Mouse (Mus musculus) heart, embryonic 14.5 days (tissue): ENCODE results near the gene Gm17174. TPM values are rescaled to one million over a fixed set of nuclear protein-coding genes. Genes with fewer than 3 reads are reported as not detected.
"Not testable (repeated sequence)": the region's sequence is repeated elsewhere in the genome, so short reads cannot be mapped to it uniquely, and the experiment has no call there.

Experiments
- ATAC-seq: fragments of 200-750 bp; cut with Nextera tagmentation; 2 replicates; pipeline ENCODE4 v1.8.0; 2017; ENCODE audit warnings: low read depth, moderate TSS enrichment; ENCODE audit not compliant: insufficient number of reproducible peaks, insufficient read depth, low FRiP score
- H3K27ac ChIP-seq, 2 experiments: fragments of 200-500 bp in 1 of 2; fragments of 300-500 bp in 1 of 2; sonication (generic) in 1 of 2; replicated peaks in 1 of 2; 2 replicates each; pipeline ENCODE4 v1.5.1; 2012 to 2014; ENCODE audit warnings: low read depth in 2 of 2, low read length in 2 of 2, control low read depth in 1 of 2, mild to moderate bottlenecking in 1 of 2, mixed read lengths in 1 of 2; ENCODE audit not compliant: control insufficient read depth in 1 of 2, insufficient read depth in 1 of 2
- H3K27me3 ChIP-seq: fragments of 300-500 bp; sonication (generic); 2 replicates; pipeline ENCODE4 v1.6.1; 2014; ENCODE audit warnings: mild to moderate bottlenecking, low read length, control low read depth; ENCODE audit not compliant: control insufficient read depth, insufficient read depth
- H3K36me3 ChIP-seq: fragments of 300-500 bp; sonication (generic); 2 replicates; pipeline ENCODE4 v1.6.1; 2014; ENCODE audit warnings: mild to moderate bottlenecking, control low read depth, low read length, mixed read lengths; ENCODE audit not compliant: control insufficient read depth, insufficient read depth
- H3K4me1 ChIP-seq, 2 experiments: fragments of 200-500 bp in 1 of 2; fragments of 300-500 bp in 1 of 2; sonication (generic) in 1 of 2; 2 replicates each; pipeline ENCODE4 v1.6.1; 2012 to 2014; ENCODE audit warnings: low read length in 2 of 2, control low read depth in 1 of 2, mixed read lengths in 1 of 2; ENCODE audit not compliant: control insufficient read depth in 2 of 2, insufficient read depth in 2 of 2
- H3K4me2 ChIP-seq: fragments of 300-500 bp; sonication (generic); 2 replicates; pipeline ENCODE4 v1.6.1; 2014; ENCODE audit warnings: mild to moderate bottlenecking, low read length
- H3K4me3 ChIP-seq, 2 experiments: fragments of 200-500 bp in 1 of 2; fragments of 300-500 bp in 1 of 2; sonication (generic) in 1 of 2; 2 replicates each; pipeline ENCODE4 v1.5.1; 2012 to 2014; ENCODE audit warnings: low read length in 2 of 2, mild to moderate bottlenecking in 2 of 2, control low read depth in 1 of 2, low read depth in 1 of 2, moderate library complexity in 1 of 2; ENCODE audit not compliant: control insufficient read depth in 1 of 2, insufficient read depth in 1 of 2
- H3K9ac ChIP-seq: fragments of 300-500 bp; sonication (generic); 2 replicates; pipeline ENCODE4 v1.6.1; 2014; ENCODE audit warnings: mild to moderate bottlenecking, low read length
- H3K9me3 ChIP-seq: fragments of 300-500 bp; sonication (generic); 2 replicates; pipeline ENCODE4 v1.6.1; 2016; ENCODE audit warnings: low read length, control low read depth; ENCODE audit not compliant: control insufficient read depth
- WGBS: fragments of 180-500 bp; shearing (Covaris S2); extraction: QIAGEN DNeasy Blood & Tissue Kit; methylation state at CpG from one replicate; pipeline ENCODE4 v1.1.7; 2014; 5-methylcytosine and 5-hydroxymethylcytosine counted together
- polyA plus RNA-seq: library from polyadenylated mRNA; unstranded; fragments of >200 nt; fragmentation: Nextera tagmentation; extraction: Ambion mirVana; gene quantifications from 2 replicates; pipeline ENCODE4 v1.2.1, GENCODE M21; 2014

Gene Gm17174
- polyA plus RNA-seq = not detected in 2 replicates

- ATAC-seq, H3K9me3 ChIP-seq, H3K9ac ChIP-seq, H3K4me2 ChIP-seq, H3K4me1 ChIP-seq, H3K36me3 ChIP-seq, H3K27me3 ChIP-seq, H3K27ac ChIP-seq, H3K4me3 ChIP-seq: not testable (repeated sequence)
- 86% methylated on average over 4 of the region's 4 CpGs for WGBS
Measured at GRCm38 (mm10) chr14:51592039-51592438, at the start of gene Gm17174. Gene Gm17174 (minus strand): TSS chr14:51592139.

DNA sequence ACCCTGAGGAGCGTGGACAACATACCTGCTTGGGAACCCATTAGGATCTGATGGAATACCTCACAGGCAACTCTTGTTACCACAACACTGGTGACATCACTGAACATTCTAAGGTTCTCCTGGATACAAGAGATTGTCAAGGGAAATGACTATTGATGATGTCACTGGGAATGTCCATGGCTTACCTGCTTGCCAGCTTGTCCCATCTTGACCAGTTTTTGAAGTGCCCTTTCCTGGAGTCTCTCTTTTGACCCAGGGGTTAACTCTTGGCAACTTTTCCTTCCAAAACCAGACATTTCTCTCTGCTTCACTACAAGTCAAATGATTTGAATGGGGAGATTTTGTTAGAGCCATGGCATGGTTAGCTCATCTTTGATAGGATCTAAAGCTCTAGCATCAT lies 43.6 kb upstream of the Gm17174 start, which contains the start of gene Gm4181:
Gene Gm4181 (minus strand): TSS at position 101 of the 400 bp plus-strand sequence.
- H3K27ac ChIP-seq, H3K36me3 ChIP-seq, H3K4me2 ChIP-seq, ATAC-seq, H3K4me1 ChIP-seq, H3K9ac ChIP-seq, H3K9me3 ChIP-seq, H3K27me3 ChIP-seq, H3K4me3 ChIP-seq: not testable (repeated sequence)
- WGBS = 82% methylated on average over 1 of the region's 1 CpGs

- H3K27me3 ChIP-seq, H3K36me3 ChIP-seq, H3K9me3 ChIP-seq, H3K4me1 ChIP-seq, H3K27ac ChIP-seq, H3K4me2 ChIP-seq, H3K4me3 ChIP-seq, ATAC-seq, H3K9ac ChIP-seq: not testable (repeated sequence)
- WGBS = 90% methylated on average over 1 of the region's 1 CpGs
Measured at GRCm38 (mm10) chr14:51632426-51632825, 40.5 kb upstream of the Gm17174 start.

- Histone ChIP-seq H3K27me3 (no peaks in the 10 kb centered on the region), H3K4me1 (no peaks in the 10 kb centered on the region), H3K4me2 (no peak within 1 kb of the TSS), H3K4me3 (no peak within 1 kb of the TSS), H3K27ac (no peak within 1 kb of the TSS), H3K36me3 (no peaks in the 10 kb centered on the region), H3K9me3 (no peaks in the 10 kb centered on the region), H3K9ac (no peak within 1 kb of the TSS)
- 69% methylated on average over 1 of the region's 1 CpGs for WGBS
- ATAC-seq = no peak
Measured at GRCm38 (mm10) chr14:51611210-51611609, 19.3 kb upstream of the Gm17174 start, which contains the start of gene Gm17078. Gene Gm17078 (minus strand): TSS chr14:51611310.

DNA sequence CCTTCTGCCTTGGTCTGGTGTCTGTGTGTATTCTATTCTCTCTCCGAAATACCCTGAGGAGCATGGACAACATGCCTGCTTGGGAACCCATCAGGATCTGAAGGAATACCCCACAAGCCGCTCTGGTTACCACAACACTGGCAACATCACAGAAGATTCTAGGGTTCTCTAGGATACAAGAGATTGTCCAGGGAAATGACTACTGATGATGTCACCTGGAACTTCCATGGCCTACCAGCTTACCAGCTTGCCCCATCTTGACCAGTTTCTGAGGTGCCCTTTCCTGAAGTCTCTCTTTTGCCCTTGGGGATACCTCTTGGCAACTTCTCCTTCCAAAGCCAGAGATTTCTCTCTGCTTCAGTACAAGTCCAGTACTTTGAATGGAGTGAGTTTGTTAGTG lies 18.0 kb downstream of the Gm17174 start, which contains the start of gene Gm17175:
Gene Gm17175 (minus strand): TSS at position 101 of the 400 bp plus-strand sequence.
- not testable (repeated sequence) for H3K9ac ChIP-seq, H3K27me3 ChIP-seq, H3K4me1 ChIP-seq, H3K4me2 ChIP-seq, H3K9me3 ChIP-seq, ATAC-seq, H3K27ac ChIP-seq, H3K36me3 ChIP-seq, H3K4me3 ChIP-seq
- WGBS = 87% methylated on average over 2 of the region's 2 CpGs

DNA sequence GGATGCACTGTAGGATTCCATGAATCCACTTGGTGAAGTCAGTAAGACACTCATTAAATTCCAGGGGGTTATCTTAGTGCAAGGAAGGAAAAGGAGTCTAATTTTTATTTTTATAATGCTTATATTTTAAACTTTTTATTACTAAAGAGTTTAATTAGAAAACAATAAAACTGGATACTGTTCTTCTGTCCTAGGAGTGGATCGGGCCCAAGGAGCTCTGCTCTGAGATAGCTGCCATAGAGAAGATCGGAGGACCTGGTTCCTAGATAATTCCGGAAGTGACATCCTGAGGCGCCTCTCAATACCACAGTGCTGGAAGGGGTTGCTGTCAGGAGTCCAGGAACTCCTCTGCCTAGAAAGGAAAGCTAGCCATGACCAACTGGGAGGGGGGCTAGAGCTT lies 39.4 kb downstream of the Gm17174 start, which contains the start of gene Gm5622:
Gene Gm5622 (plus strand): TSS at position 301 of the 400 bp plus-strand sequence.
- ATAC-seq = no peak
- H3K36me3 ChIP-seq = no peaks in the 10 kb centered on the region
- no peaks in the 10 kb centered on the region for H3K4me1 ChIP-seq
- H3K27ac ChIP-seq = no peak within 1 kb of the TSS
- no peak within 1 kb of the TSS for H3K4me3 ChIP-seq
- no peak within 1 kb of the TSS for H3K9ac ChIP-seq
- WGBS = 79% methylated on average over 4 of the region's 4 CpGs
- H3K4me2 ChIP-seq = no peak within 1 kb of the TSS
- no peaks in the 10 kb centered on the region for H3K9me3 ChIP-seq
- H3K27me3 ChIP-seq = no peaks in the 10 kb centered on the region

Other genes starting within 250 kb of the Gm17174 start
- gene Gm7247, start 230.4 kb downstream of the Gm17174 start, polyA plus RNA-seq = not detected in 2 replicates
- gene Vmn2r88, start 181.3 kb downstream of the Gm17174 start, polyA plus RNA-seq = not detected in 2 replicates
- not detected in 2 replicates for gene Vmn2r89, start 140.3 kb downstream of the Gm17174 start, polyA plus RNA-seq
- 0.16 TPM in 1 of 2 replicates, not detected in the other for gene Gm5622, start 39.3 kb downstream of the Gm17174 start, polyA plus RNA-seq
- gene Gm17175, start 18.1 kb downstream of the Gm17174 start, polyA plus RNA-seq = not detected in 2 replicates
- gene Gm17078, start 19.2 kb upstream of the Gm17174 start, polyA plus RNA-seq = not detected in 2 replicates
- gene Gm4181, start 43.5 kb upstream of the Gm17174 start, polyA plus RNA-seq = not detected in 2 replicates
- gene Gm17079, start 103.3 kb upstream of the Gm17174 start, polyA plus RNA-seq = not detected in 2 replicates
- not detected in 2 replicates for gene Gm5800, start 125.0 kb upstream of the Gm17174 start, polyA plus RNA-seq
- not detected in 2 replicates for gene Ang4, start 181.5 kb upstream of the Gm17174 start, polyA plus RNA-seq
- not detected in 2 replicates for gene AY358078, start 207.9 kb upstream of the Gm17174 start, polyA plus RNA-seq